Mouse (Mus musculus) gastrocnemius, adult 2 months (tissue): Measurements from ENCODE around the gene Snx10. TPM values are rescaled to one million over a fixed set of nuclear protein-coding genes. Genes with fewer than 3 reads are reported as not detected.
A peak's percentile ranks its signal among the peaks of the same experiment; 100 is the strongest.
"Not testable (repeated sequence)": the region's sequence is repeated elsewhere in the genome, so short reads cannot be mapped to it uniquely, and the experiment has no call there.

Source experiments
- DNase-seq: peaks from one replicate; pipeline ENCODE4 v3.0.0; 2022
- H3K27ac ChIP-seq: fragments of 200-600 bp; 2 replicates; pipeline ENCODE4 v1.8.1; 2022; ENCODE audit warnings: mild to moderate bottlenecking
- H3K4me3 ChIP-seq: fragments of 200-600 bp; 2 replicates; pipeline ENCODE4 v1.8.1; 2022; ENCODE audit warnings: mild to moderate bottlenecking, moderate library complexity
- CTCF ChIP-seq: fragments of 200-600 bp; IDR thresholded peaks from 2 replicates; pipeline ENCODE4 v1.8.1; 2022; ENCODE audit warnings: antibody characterized with exemption, mild to moderate bottlenecking, moderate library complexity
- intact Hi-C: fragments of 180-260 bp; cut with DNase I; formaldehyde crosslinking; loops from one replicate; pipeline ENCODE4 v1.15.1; 2025
- long read RNA-seq, 2 experiments: library from polyadenylated mRNA; stranded (forward); transcript quantifications; one replicate each; pipeline ENCODE4 v2.0.0; 2021
- total RNA-seq, 2 experiments: library from RNA; stranded (reverse); gene quantifications; 2 replicates each; pipeline ENCODE4 v1.2.3; 2021

Gene Snx10
- 1 to 10 TPM; 4.4 to 6.1 TPM for total RNA-seq
- long read RNA-seq, experiment 1, transcript Snx10-201 (7 exons, 2,480 nt): major isoform, 9 of 16 reads
- long read RNA-seq, experiment 1, partial matches to known transcripts: 1 of 16 reads
- long read RNA-seq, experiment 1, other reads (novel, unspliced or antisense): 1 of 16 reads
- long read RNA-seq, experiment 2, transcript Snx10-201 (7 exons, 2,480 nt): major isoform, 8 of 14 reads
- long read RNA-seq, experiment 2, partial matches to known transcripts: 1 of 14 reads
- long read RNA-seq, experiment 2, other reads (novel, unspliced or antisense): 4 of 14 reads

DNA sequence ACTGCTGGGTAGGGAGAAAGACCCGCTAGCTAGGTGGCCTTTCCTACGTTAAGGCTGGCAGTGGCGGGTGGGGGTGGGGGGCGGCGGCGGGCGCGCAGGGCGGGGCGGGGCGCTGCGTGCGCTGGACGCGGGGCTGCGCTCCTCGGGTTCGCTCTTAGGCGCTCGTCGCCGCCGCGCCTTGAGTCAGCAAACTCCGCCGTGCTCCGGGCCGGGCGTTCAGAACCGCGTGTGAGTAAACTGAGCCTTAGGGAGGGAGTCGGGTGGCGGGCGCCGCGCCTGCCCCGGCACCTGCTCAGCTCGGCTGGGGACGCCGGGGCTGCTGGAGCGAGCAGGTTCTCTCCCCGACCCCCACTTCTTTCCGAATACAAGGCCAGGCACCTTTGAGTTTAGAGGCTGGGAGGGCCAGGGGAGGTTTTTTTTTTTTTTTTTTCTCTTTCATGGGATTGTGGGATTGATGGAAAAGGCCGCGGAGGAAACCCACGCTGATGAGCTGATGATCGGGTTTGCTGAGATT, at the start of gene Snx10:
Gene Snx10 (plus strand): TSS at position 95 of the 514 bp plus-strand sequence.
- peak within 1 kb of the TSS; percentile 84 for H3K4me3 ChIP-seq
- intact Hi-C loops: no loop called here
- TF ChIP-seq CTCF: no peak
- peak within 1 kb of the TSS; percentile 84 for H3K27ac ChIP-seq
- DNase-seq: peak; percentile 89

GRCm38 (mm10) chr6:51479136-51479731, 44.5 kb upstream of the Snx10 start:
- no peak for TF ChIP-seq CTCF
- Histone ChIP-seq H3K27ac (no peak overlapping the region), H3K4me3 (no peak overlapping the region)
- intact Hi-C loops: no loop called here
- DNase-seq: no peak

- intact Hi-C loops: no loop called here
- DNase-seq: no peak
- TF ChIP-seq CTCF: no peak
- Histone ChIP-seq H3K27ac (no peak overlapping the region), H3K4me3 (no peak overlapping the region)
Measured at GRCm38 (mm10) chr6:51481548-51481947, 42.2 kb upstream of the Snx10 start.

GRCm38 (mm10) chr6:51483861-51484260, 39.8 kb upstream of the Snx10 start:
- TF ChIP-seq CTCF: no peak
- no peak overlapping the region for H3K4me3 ChIP-seq
- H3K27ac ChIP-seq: no peak overlapping the region
- no peak for DNase-seq
- intact Hi-C loops: no loop called here

- intact Hi-C loops, H3K27ac ChIP-seq, H3K4me3 ChIP-seq, DNase-seq: not testable (repeated sequence)
Measured at GRCm38 (mm10) chr6:51484556-51484955, 39.1 kb upstream of the Snx10 start.

DNA sequence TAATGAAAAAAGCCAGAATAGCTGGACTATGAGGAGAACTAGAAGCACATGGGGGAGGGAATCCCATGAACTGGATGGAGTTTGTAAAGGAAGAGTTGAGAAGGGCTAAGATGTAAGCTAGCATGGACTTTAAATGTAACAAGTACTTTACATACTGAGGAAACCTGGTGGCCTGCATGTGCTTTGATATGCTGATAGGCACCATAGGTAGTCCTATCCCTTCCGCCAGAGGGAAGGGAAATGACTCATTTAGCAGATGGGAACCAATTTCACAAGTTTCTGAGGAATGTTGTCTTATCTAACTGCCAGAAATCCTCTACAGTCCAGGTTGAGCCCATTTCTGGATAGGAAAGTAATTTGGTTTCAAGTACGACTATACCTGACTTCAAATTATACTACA, 38.1 kb upstream of the Snx10 start:
- no peak for TF ChIP-seq CTCF
- Histone ChIP-seq H3K27ac (no peak overlapping the region), H3K4me3 (no peak overlapping the region)
- DNase-seq: no peak
- intact Hi-C loops: no loop called here

DNA sequence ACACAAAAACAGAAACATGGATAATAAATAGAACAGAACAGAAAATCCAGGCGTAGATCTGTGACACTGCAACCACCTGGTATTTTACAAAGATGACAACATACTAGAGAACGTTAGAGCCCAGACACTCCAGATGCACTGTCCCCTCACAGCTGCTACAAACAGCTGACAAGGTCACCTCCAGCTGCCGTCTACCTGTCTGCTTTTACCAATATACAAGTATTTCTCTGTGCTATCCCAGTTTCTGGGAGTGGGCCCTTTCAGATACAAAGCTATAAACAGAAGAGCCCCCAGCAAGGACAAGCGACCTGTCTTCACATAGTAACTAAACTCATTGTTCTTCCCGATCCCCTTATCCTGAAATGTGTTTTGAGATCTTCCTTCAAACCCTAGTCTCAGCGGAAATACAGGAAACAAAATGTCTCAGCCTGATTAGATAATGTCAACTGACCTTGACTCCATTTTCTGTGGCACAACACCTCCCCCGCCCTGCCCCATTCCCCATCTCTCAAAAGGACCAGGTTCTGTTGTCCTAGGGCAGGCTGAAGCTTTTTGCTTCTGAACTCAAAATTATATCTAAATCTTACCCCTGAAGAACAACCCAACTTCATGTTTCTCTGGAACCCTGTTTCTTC, 37.5 kb upstream of the Snx10 start:
- intact Hi-C loops: no loop called here
- Histone ChIP-seq H3K4me3 (no peak overlapping the region), H3K27ac (no peak overlapping the region)
- TF ChIP-seq CTCF: no peak
- DNase-seq: no peak

GRCm38 (mm10) chr6:51486731-51487130, 37.0 kb upstream of the Snx10 start:
- TF ChIP-seq CTCF: no peak
- Histone ChIP-seq H3K4me3 (no peak overlapping the region), H3K27ac (no peak overlapping the region)
- intact Hi-C loops: no loop called here
- no peak for DNase-seq

- DNase-seq: peak; percentile 89
- intact Hi-C loops: no loop called here
- no peak for TF ChIP-seq CTCF
- Histone ChIP-seq H3K27ac (peak overlapping the region; percentile 61), H3K4me3 (no peak overlapping the region)
Measured at GRCm38 (mm10) chr6:51489787-51490186, 33.9 kb upstream of the Snx10 start.

DNA sequence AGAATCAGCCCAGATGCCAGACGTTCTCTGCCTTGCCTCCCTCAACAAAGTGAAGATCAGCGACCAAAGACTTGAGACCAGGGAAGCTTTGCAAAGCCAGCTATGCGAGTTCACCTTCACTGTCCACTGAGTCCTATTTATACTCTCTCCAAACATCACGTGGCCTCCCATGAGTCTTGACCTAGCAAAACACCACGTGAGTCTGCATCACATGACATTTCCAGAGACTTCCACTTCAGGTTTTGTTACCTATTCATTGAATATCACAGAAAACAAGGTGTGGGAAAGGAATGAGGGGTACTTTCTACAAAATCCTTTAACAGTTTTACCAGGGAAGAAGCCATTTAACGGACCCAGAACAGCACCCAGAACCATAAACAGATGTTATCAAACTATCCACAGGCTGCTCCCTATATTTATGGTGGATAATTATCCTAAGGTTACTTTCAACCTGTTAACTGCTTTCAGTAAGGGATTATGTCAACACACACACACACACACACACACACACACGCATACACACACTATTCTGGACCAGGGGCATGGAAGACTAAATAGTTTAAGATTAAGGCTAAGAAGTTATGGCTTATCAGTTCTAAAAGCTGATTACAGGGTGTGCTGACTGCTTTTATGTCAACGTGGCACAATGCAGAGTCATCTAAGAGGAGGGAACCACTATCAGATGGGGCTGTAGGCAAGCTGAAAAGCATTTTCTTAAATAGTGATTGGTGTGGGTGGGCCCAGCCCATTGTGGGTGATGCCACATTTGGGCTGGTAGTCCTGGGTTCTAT, 26.2 kb upstream of the Snx10 start:
- intact Hi-C loops: no loop called here
- H3K4me3 ChIP-seq: no peak overlapping the region
- DNase-seq: no peak
- no peak overlapping the region for H3K27ac ChIP-seq
- no peak for TF ChIP-seq CTCF

DNA sequence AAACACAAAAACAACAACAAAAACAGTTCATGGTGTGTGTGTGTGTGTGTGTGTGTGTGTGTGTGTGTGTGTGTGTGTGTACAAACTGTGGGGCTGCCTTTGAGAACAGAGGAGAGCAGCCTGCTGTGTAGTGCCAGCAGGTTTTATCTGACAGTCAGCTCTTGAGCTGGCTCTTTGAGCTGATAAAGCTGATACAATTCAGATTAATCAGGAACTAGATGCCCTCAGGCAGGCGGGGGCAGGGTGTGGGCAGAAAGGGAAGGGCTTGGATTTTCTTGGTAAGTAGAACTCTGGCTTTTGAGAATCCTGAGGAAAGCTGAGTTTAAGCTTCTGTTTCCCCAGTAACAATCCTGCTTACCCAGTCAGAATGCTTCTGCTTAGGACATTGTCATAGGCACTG, 18.0 kb upstream of the Snx10 start:
- no peak overlapping the region for H3K4me3 ChIP-seq
- TF ChIP-seq CTCF: no peak
- no peak overlapping the region for H3K27ac ChIP-seq
- intact Hi-C loops: loop anchor here (5.0 kb wide), 1 partner anchor 123 kb away; no protein-coding TSS in a partner anchor
- DNase-seq: no peak

GRCm38 (mm10) chr6:51507556-51507955, 16.1 kb upstream of the Snx10 start:
- H3K27ac ChIP-seq: no peak overlapping the region
- intact Hi-C loops: loop anchor here (5.0 kb wide), 1 partner anchor 125 kb away; no protein-coding TSS in a partner anchor
- TF ChIP-seq CTCF: no peak
- DNase-seq: no peak
- H3K4me3 ChIP-seq: no peak overlapping the region
